Mouse (Mus musculus): ENCODE results near the gene Osgin1. TPM values are rescaled to one million over a fixed set of nuclear protein-coding genes. Genes with fewer than 3 reads are reported as not detected.

Osgin1 gene
- polyA plus RNA-seq, 1 experiment from 2014 or later: 0.63 TPM

DNA sequence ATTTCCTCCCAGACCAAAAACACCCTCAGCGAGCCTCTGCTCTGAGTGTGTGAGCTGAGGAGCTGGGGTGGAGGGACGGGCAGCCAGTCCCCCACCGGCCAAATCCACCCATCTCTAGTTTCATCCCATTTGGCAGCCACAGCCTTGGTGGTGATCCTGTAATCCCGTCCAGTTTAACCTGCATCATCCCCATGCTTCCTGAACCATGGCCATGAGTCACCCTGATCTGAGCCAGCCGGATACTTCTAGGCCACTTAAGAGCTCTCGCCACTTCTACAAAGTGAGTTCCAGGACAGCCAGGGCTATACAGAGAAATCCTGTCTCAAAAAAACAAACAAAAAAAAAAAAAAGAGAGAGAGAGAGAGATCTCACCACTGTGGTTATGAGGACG lies 5.6 kb upstream of the Osgin1 start:
- Histone ChIP-seq H3K9me3 (ENCODE audit: control insufficient read depth, low read length) (no peaks in the 10 kb centered on the region), H3K27me3 (replicated peaks; ENCODE audit: control insufficient read depth, insufficient read depth, low read length) (no peaks in the 10 kb centered on the region)
- 76% methylated on average over 7 of the region's 7 CpGs for WGBS

DNA sequence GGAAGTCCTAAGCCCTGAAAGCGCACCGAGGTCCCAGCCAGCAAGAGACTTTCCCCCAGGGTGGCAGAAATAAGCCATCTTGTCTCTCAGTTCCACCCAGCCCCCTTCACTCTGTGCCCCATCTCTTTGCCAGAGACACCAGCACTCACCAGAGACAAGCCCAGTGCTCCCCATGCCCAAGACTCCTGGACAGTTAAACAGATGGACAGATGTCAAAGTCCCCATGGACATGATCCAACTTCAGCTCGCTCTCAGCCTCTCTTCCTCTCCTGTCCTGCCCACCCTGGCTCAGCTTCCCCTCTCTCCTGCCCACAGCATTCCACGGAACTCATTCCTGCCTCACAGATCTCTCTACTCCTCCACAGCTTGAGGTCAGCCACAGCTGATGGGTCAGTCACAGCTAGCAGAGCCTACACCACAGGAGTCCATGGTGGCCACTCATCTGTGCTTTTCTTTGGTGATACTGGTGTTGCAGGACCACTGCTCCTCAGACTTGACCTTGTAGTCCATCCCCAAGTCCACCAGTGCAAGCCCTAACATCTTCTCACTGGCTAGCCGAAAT lies 5.1 kb upstream of the Osgin1 start:
- no peak overlapping the region for H3K4me3 ChIP-seq (ENCODE audit: low read length)
- 72% methylated on average over 5 of the region's 5 CpGs for whole genome bisulfite sequencing
- no peaks in the 10 kb centered on the region for H3K9me3 ChIP-seq (ENCODE audit: control insufficient read depth, low read length)
- H3K4me1 ChIP-seq (ENCODE audit: control insufficient read depth, insufficient read depth, low read depth, low read length): no peaks in the 10 kb centered on the region
- H3K27ac ChIP-seq (ENCODE audit: low read depth, low read length): no peak overlapping the region
- H3K4me2 ChIP-seq (ENCODE audit: low read length): no peak overlapping the region
- no peak overlapping the region for H3K9ac ChIP-seq (ENCODE audit: low read depth, low read length)
- H3K36me3 ChIP-seq (ENCODE audit: control insufficient read depth, insufficient read depth, low read length): no peaks in the 10 kb centered on the region
- ATAC-seq: no peak
- no peaks in the 10 kb centered on the region for H3K27me3 ChIP-seq (replicated peaks; ENCODE audit: control insufficient read depth, insufficient read depth, low read length)

More for the DNA sequence above, 5.6 kb upstream of the Osgin1 start:
- Histone ChIP-seq H3K27ac (ENCODE audit: low read depth, low read length) (no peak overlapping the region), H3K4me2 (ENCODE audit: low read length) (no peak overlapping the region), H3K4me1 (ENCODE audit: control insufficient read depth, insufficient read depth, low read depth, low read length) (no peaks in the 10 kb centered on the region), H3K9ac (ENCODE audit: low read depth, low read length) (no peak overlapping the region), H3K36me3 (ENCODE audit: control insufficient read depth, insufficient read depth, low read length) (no peaks in the 10 kb centered on the region), H3K4me3 (ENCODE audit: low read length) (no peak overlapping the region)
- no peak for ATAC-seq

DNA sequence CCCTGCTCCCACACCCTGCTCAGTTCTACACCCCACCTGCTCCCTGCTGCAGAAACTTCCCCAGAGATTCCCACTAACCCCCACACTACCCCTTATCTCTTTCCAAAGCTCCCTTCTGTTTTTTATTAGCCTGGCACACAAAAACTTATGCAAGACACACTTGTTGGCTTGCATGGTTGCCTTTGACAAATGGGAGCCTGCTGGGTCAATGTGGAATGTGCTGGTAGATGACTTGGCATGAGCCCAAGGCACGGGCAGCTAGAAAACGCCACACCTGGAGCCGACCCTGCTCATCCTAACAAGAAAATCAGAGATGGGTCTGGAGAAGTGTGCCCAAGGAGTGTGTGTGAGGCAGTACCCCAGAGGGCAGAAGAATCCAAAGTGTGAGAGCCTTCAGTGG lies 4.4 kb upstream of the Osgin1 start:
- Histone ChIP-seq H3K27me3 (replicated peaks; ENCODE audit: control insufficient read depth, insufficient read depth, low read length) (no peaks in the 10 kb centered on the region), H3K9ac (ENCODE audit: low read depth, low read length) (no peak overlapping the region), H3K4me2 (ENCODE audit: low read length) (no peak overlapping the region), H3K4me3 (ENCODE audit: low read length) (no peak overlapping the region), H3K4me1 (ENCODE audit: control insufficient read depth, insufficient read depth, low read depth, low read length) (no peaks in the 10 kb centered on the region), H3K9me3 (ENCODE audit: control insufficient read depth, low read length) (no peaks in the 10 kb centered on the region), H3K27ac (ENCODE audit: low read depth, low read length) (no peak overlapping the region), H3K36me3 (ENCODE audit: control insufficient read depth, insufficient read depth, low read length) (no peaks in the 10 kb centered on the region)
- ATAC-seq: no peak
- WGBS: 80% methylated on average over 3 of the region's 3 CpGs

DNA sequence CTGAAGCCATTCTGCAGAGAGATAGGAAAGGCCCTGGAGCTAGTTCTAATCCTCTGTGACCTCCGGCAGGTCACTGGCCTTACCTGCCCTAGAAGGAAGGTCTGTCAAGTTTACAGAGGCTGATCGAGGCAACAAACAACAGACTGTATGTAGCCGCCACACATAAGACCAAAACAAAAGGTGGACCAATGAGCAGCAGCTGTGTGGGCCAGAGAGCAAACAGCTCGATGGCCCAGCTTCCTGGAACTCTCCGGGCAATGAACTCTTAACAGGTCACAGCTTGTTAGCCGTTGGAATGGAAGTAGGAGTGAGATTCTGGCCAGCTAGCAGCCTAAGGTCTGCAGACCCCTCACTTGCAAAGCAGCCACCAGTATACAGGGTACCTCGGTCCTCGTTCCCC lies 3.7 kb upstream of the Osgin1 start:
- no peaks in the 10 kb centered on the region for H3K9me3 ChIP-seq (ENCODE audit: control insufficient read depth, low read length)
- no peak overlapping the region for H3K4me3 ChIP-seq (ENCODE audit: low read length)
- H3K9ac ChIP-seq (ENCODE audit: low read depth, low read length): no peak overlapping the region
- no peaks in the 10 kb centered on the region for H3K36me3 ChIP-seq (ENCODE audit: control insufficient read depth, insufficient read depth, low read length)
- no peaks in the 10 kb centered on the region for H3K4me1 ChIP-seq (ENCODE audit: control insufficient read depth, insufficient read depth, low read depth, low read length)
- WGBS: 83% methylated on average over 8 of the region's 8 CpGs
- no peak overlapping the region for H3K27ac ChIP-seq (ENCODE audit: low read depth, low read length)
- no peaks in the 10 kb centered on the region for H3K27me3 ChIP-seq (replicated peaks; ENCODE audit: control insufficient read depth, insufficient read depth, low read length)
- no peak for ATAC-seq
- H3K4me2 ChIP-seq (ENCODE audit: low read length): no peak overlapping the region

DNA sequence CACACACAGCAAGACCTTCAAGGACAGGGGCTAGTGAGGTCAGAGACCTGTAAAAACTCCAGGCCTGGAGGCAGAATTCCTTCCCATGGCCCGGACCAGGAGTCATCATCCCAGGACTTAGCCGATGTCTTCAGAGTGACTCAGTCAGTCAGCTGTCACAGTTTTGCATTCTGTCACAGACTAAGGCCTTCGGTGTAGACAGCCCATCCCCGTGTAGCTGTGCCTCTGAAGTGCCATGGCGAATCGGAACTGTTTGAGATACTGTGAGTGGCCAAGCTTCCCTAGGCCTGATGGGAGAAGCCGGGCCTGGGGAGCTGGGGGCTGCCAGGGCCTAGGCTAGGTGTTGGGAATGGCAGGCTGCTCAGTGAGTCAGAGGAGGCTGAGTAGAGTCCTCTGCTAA lies 3.2 kb upstream of the Osgin1 start:
- Histone ChIP-seq H3K27me3 (replicated peaks; ENCODE audit: control insufficient read depth, insufficient read depth, low read length) (no peaks in the 10 kb centered on the region), H3K27ac (ENCODE audit: low read depth, low read length) (no peak overlapping the region), H3K4me2 (ENCODE audit: low read length) (no peak overlapping the region), H3K4me3 (ENCODE audit: low read length) (no peak overlapping the region), H3K4me1 (ENCODE audit: control insufficient read depth, insufficient read depth, low read depth, low read length) (no peaks in the 10 kb centered on the region), H3K9me3 (ENCODE audit: control insufficient read depth, low read length) (no peaks in the 10 kb centered on the region), H3K36me3 (ENCODE audit: control insufficient read depth, insufficient read depth, low read length) (no peaks in the 10 kb centered on the region), H3K9ac (ENCODE audit: low read depth, low read length) (no peak overlapping the region)
- no peak for ATAC-seq
- 87% methylated on average over 7 of the region's 7 CpGs for WGBS

DNA sequence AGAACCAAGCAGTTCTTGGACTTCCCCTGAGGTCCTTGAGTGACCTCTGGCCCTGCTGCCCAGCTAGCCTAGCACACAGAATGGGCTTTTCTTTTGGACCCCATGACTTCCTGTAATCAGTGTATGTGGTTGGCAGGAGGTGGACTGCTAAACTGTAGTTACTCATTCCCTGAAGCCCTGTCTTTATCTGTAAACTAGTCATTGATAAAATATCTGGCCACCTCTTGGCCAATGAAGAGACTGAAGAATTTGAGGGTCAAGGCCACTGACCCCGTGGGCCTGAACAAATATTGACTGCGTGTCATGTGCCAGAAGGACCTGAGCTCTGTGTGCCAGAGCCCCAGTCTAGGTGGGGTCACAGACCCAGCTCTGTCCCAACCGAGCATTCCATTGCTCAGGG lies 1.6 kb upstream of the Osgin1 start:
- H3K9ac ChIP-seq (ENCODE audit: low read depth, low read length): no peak overlapping the region
- H3K27me3 ChIP-seq (replicated peaks; ENCODE audit: control insufficient read depth, insufficient read depth, low read length): no peaks in the 10 kb centered on the region
- 64% methylated on average over 3 of the region's 3 CpGs for WGBS
- no peaks in the 10 kb centered on the region for H3K36me3 ChIP-seq (ENCODE audit: control insufficient read depth, insufficient read depth, low read length)
- H3K9me3 ChIP-seq (ENCODE audit: control insufficient read depth, low read length): no peaks in the 10 kb centered on the region
- no peaks in the 10 kb centered on the region for H3K4me1 ChIP-seq (ENCODE audit: control insufficient read depth, insufficient read depth, low read depth, low read length)
- no peak for ATAC-seq
- no peak overlapping the region for H3K4me3 ChIP-seq (ENCODE audit: low read length)
- no peak overlapping the region for H3K4me2 ChIP-seq (ENCODE audit: low read length)
- H3K27ac ChIP-seq (ENCODE audit: low read depth, low read length): no peak overlapping the region

DNA sequence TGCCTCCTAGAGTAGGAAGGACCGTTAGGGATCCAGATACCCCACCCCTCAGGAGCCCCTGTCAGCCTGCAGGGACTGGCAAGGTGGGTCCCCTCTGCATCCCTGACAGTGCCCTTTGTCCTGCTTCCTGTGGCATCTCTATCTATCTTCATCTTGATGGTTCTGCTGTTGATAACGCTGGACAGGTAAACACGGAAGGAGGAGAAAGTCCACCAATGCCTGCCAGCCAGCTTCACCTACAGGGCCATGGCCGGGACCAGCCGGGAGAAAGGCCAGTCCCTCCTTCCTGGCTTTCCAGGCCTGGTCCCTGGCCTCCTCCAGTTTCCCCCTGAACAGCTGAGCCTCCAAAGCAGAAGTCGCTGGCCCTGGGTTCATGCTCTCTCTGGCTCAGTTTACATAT lies 645 bp downstream of the Osgin1 start:
- Histone ChIP-seq H3K27me3 (replicated peaks; ENCODE audit: control insufficient read depth, insufficient read depth, low read length) (no peaks in the 10 kb centered on the region), H3K4me1 (ENCODE audit: control insufficient read depth, insufficient read depth, low read depth, low read length) (no peaks in the 10 kb centered on the region), H3K9me3 (ENCODE audit: control insufficient read depth, low read length) (no peaks in the 10 kb centered on the region), H3K36me3 (ENCODE audit: control insufficient read depth, insufficient read depth, low read length) (no peaks in the 10 kb centered on the region), H3K4me2 (ENCODE audit: low read length) (no peak overlapping the region), H3K4me3 (ENCODE audit: low read length) (no peak overlapping the region), H3K9ac (ENCODE audit: low read depth, low read length) (no peak overlapping the region), H3K27ac (ENCODE audit: low read depth, low read length) (no peak overlapping the region)
- 88% methylated on average over 6 of the region's 6 CpGs for whole genome bisulfite sequencing
- ATAC-seq: no peak

DNA sequence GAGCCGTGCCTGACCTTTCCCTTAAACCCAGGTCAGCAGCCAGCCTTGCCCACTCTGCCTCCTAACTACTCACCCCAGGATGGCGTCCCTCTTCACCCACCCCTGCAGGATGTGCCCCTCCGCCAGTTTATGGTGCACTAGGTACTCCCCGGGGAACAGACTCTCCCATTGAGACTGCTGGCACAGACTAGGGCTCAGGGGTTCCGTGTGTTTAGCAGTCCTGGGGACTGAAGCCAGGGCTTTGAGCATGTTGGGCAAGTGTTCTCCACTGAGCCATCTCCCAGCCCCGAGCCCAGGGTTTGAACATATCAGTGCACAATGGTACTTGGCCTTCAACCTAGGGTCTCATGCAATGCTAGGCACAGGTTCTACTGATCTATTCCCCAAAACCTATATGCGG lies 1.6 kb downstream of the Osgin1 start:
- Histone ChIP-seq H3K4me2 (ENCODE audit: low read length) (no peak overlapping the region), H3K27me3 (replicated peaks; ENCODE audit: control insufficient read depth, insufficient read depth, low read length) (no peaks in the 10 kb centered on the region), H3K4me1 (ENCODE audit: control insufficient read depth, insufficient read depth, low read depth, low read length) (peaks cover 6% of the 10 kb centered on the region; the same call in 1 of the 2 replicates), H3K36me3 (ENCODE audit: control insufficient read depth, insufficient read depth, low read length) (no peaks in the 10 kb centered on the region), H3K9me3 (ENCODE audit: control insufficient read depth, low read length) (no peaks in the 10 kb centered on the region), H3K27ac (ENCODE audit: low read depth, low read length) (no peak overlapping the region), H3K4me3 (ENCODE audit: low read length) (no peak overlapping the region), H3K9ac (ENCODE audit: low read depth, low read length) (no peak overlapping the region)
- no peak for ATAC-seq
- WGBS: 83% methylated on average over 7 of the region's 7 CpGs

DNA sequence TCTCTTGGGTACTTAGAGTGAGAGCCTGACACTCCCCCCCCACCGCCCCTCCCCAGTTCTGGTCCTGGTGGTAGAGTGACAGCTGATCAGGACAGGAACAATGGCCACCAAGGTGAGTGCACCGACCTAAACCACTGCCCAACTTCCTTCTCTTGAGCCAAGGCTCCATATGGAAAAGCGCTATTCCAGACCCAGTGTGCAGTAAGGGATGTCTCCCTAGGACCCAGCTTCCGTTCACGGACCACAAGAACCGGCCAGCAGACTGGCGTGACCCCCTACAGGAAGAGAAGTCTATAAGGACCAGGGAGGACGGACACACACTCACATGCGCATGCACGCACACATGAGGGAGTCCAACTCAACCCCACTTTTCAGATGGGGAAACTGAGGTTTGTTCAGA lies 2.4 kb downstream of the Osgin1 start:
- no peak for ATAC-seq
- no peak overlapping the region for H3K27ac ChIP-seq (ENCODE audit: low read depth, low read length)
- no peaks in the 10 kb centered on the region for H3K27me3 ChIP-seq (replicated peaks; ENCODE audit: control insufficient read depth, insufficient read depth, low read length)
- H3K4me1 ChIP-seq (ENCODE audit: control insufficient read depth, insufficient read depth, low read depth, low read length): peaks cover 9% of the 10 kb centered on the region
- 89% methylated on average over 10 of the region's 10 CpGs for WGBS
- H3K4me2 ChIP-seq (ENCODE audit: low read length): no peak overlapping the region
- no peaks in the 10 kb centered on the region for H3K9me3 ChIP-seq (ENCODE audit: control insufficient read depth, low read length)
- no peaks in the 10 kb centered on the region for H3K36me3 ChIP-seq (ENCODE audit: control insufficient read depth, insufficient read depth, low read length)
- no peak overlapping the region for H3K4me3 ChIP-seq (ENCODE audit: low read length)
- H3K9ac ChIP-seq (ENCODE audit: low read depth, low read length): no peak overlapping the region

DNA sequence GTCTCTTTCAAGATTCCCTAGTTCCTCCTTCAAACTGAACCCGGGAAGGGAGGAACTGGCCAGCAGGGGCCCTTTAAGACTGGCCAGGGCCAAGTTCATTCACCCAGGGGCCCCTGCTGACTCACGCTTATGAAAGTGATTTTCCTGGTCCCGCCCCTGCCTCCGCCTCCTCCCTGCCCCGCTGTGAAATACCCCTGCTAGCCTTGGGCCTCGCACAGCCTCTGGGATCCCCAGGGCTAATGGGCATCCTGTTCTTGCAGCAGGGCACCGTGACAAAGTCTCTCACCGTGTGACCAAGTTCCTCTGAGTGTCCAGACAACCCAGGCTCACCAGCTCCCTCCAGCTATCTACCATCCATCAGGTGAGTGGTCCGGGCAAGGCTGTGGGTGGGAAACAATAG lies 3.0 kb downstream of the Osgin1 start:
- 14% methylated on average over 9 of the region's 9 CpGs for WGBS
- H3K9ac ChIP-seq (ENCODE audit: low read depth, low read length): no peak overlapping the region
- no peak for ATAC-seq
- H3K4me2 ChIP-seq (ENCODE audit: low read length): no peak overlapping the region
- H3K27me3 ChIP-seq (replicated peaks; ENCODE audit: control insufficient read depth, insufficient read depth, low read length): no peaks in the 10 kb centered on the region
- no peaks in the 10 kb centered on the region for H3K36me3 ChIP-seq (ENCODE audit: control insufficient read depth, insufficient read depth, low read length)
- H3K4me1 ChIP-seq (ENCODE audit: control insufficient read depth, insufficient read depth, low read depth, low read length): peaks cover 9% of the 10 kb centered on the region
- H3K9me3 ChIP-seq (ENCODE audit: control insufficient read depth, low read length): no peaks in the 10 kb centered on the region
- no peak overlapping the region for H3K4me3 ChIP-seq (ENCODE audit: low read length)
- no peak overlapping the region for H3K27ac ChIP-seq (ENCODE audit: low read depth, low read length)

Measured in hindbrain, embryonic 16.5 days (tissue).